Mouse (Mus musculus) 3T3-L1 (cell line): ENCODE results near the gene Pcnt.

Source experiments
- DNase-seq: peaks from one replicate; pipeline ENCODE4 v3.0.0-alpha.2; 2015; ENCODE audit warnings: low read depth, low spot score

Gene Pcnt

DNA sequence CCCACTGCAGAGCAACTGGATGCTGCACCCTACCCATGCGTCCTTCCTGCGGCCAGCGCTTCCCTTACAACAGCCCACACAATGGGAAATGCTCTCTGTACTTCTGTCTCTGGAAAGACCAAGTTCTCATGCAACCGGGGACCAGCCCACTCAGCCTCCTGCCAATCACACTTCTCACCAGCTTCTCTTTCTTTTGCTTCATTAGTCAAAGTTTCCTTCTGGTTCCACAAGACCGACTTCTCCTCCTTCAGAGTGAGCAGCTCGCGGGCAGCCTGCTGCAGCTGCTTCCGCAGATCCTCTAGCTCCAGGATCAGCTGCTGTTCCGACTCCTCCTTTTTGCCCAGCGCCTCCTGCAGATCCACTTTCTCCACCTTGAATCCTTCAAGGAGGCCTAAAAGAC, 34.1 kb downstream of the Pcnt start:
- DNase-seq, result no peak

- no peak for DNase-seq
These were observed 50.0 kb downstream of the Pcnt start for GRCm38 (mm10) chr10:76392596-76392995.

DNA sequence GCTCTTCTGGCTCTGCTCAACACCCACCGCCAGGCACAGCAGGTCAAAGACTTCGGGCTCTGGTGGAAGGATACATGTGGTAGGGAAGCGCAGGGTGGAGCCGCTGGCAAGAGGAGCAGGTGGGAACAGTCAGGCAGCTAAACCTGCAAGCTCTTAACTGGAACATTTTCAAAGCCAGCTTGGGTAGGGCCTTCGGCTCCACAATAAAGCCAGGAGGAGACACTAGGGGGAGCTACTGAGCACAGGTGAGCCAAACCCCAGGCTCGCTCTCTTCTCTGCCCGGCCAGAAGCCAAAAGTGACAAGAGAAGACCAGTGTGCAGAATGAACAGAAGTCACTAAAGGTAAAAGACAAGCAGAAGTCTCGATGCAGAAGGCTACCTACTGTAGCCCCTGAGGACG, 50.8 kb downstream of the Pcnt start:
- DNase-seq, result peak; percentile 22

DNA sequence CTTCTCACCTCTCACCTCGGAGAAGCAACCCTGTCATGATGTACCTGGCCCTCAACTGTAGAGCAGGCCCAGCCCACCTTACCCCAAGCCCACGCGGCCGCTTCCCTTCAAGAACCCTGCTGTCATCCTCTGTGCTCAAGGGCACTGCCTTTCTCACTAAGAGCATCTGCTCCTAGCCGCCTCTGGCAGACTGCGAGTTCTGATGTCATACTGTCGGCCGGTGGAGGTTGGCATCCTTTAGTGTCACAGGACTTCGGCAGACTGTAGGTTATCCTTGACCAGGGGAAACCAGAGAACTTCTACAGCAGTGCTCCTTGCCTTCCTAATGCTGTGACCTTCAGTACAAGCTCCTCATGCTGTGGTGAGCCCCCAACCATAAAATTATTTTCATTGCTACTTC, 51.4 kb downstream of the Pcnt start:
- no peak for DNase-seq

GRCm38 (mm10) chr10:76374981-76375380, 67.6 kb downstream of the Pcnt start:
- DNase-seq, result no peak

- no peak for DNase-seq
These were observed 70.8 kb downstream of the Pcnt start for GRCm38 (mm10) chr10:76371736-76372135.

GRCm38 (mm10) chr10:76368766-76369165, 73.8 kb downstream of the Pcnt start:
- DNase-seq, result no peak

GRCm38 (mm10) chr10:76363233-76363632, 79.4 kb downstream of the Pcnt start:
- no peak for DNase-seq

DNA sequence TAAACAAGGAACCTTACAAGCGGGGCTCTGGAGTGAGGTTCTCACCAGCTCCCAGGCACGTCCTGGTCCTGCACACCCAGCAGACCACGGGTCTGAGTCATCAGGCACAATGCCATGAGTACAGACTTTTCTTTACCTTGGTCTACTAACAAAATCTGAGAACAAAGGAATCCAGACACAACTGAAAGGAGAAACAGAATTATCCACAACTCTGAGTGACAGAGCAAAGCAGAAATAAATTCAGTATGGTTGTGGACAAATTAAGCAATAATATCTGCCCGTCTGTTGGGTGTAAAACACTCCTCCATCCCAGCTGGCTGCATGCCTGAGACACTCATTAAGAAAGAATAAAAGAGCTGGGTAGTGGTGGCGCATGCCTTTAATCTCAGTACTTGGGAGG, 84.1 kb downstream of the Pcnt start:
- peak; percentile 92 for DNase-seq

- DNase-seq, result peak; percentile 29
These were observed 85.2 kb downstream of the Pcnt start for GRCm38 (mm10) chr10:76357286-76357875.

DNA sequence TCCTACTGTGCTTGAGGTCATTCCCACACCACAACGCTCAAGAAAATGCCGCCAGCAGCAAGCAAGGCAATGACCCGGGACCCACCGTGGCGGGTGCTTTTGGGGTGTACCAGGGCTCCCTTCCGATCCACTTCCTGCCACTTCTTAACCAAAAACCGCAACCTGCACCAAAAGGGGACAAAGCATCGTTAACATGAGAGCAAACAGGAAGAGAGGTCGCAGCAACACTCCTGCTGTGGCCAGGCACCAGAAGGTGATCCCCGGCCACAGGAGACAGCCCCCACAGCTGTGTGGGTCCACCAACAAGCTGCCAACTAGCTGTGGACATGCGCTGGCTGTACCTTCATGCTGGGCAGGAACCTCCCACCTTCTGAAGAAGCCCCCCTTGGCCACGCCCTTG, 87.6 kb downstream of the Pcnt start:
- no peak for DNase-seq

GRCm38 (mm10) chr10:76353986-76354385, 88.6 kb downstream of the Pcnt start:
- no peak for DNase-seq

DNA sequence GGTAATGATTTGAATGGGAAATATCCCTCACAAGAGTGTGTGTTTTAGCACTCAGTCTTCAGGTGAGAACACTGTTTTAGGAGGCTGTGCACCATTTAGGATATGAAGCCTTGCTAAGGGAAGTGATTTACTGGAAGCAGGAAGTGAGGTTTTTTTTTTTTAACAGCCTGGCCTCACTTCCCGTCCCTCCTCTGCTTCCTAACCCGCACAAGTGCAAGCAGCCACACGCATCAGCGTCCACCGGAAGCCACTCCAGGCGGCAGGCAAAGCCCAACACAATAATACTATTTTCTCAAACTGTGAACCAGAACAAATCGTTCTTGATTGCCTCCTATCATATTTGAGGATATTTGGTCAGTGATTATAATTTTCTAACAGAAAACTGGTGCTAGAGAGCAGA, 90.6 kb downstream of the Pcnt start:
- DNase-seq, result no peak

DNA sequence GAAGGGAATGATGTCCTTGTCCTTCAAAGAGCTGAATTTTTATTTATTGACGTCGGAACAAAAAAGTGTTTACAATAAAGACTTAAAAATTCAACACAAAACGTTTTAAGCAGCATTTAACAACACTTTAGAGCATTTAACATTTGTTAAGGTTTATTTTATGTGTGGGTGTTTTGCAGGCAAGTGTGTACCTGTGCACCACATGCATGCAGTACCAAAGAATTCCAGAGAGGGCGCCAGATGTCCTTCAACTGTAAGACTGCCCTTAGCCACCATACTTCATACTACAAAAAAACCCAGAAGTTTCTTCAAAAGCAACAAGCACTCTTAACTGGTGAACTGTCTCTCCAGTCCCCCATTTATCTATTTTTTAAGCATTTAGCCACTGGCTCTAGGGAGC, 96.0 kb downstream of the Pcnt start:
- DNase-seq, result peak; percentile 80

GRCm38 (mm10) chr10:76346043-76346491, 96.5 kb downstream of the Pcnt start:
- DNase-seq, result peak; percentile 41

GRCm38 (mm10) chr10:76345540-76345902, 97.1 kb downstream of the Pcnt start:
- no peak for DNase-seq

GRCm38 (mm10) chr10:76344711-76345539, 97.7 kb downstream of the Pcnt start, which contains the start of gene Dip2a:
TSS of gene Dip2a (minus strand) at chr10:76345291.
- DNase-seq, result peak; percentile 79

DNA sequence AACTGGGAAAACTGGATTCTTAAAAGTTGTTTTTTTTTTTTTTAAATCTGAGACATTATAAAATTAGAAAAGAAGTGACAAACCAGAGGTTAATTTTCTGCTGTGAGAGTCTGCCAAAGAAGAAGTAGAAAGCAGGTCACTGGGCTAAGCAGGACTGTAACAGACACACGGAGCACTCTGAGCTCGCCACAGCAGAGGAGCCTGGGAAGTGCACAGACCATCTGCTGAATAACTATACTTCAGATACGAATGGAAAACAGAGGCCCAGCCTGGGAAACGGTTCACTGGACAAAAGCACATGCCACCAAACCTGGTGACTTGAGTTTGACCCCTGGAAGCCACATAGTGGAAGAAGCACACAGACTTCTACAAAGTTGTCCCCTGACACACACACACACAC, 108.2 kb downstream of the Pcnt start:
- no peak for DNase-seq

GRCm38 (mm10) chr10:76332040-76332439, 110.5 kb downstream of the Pcnt start:
- DNase-seq, result no peak

GRCm38 (mm10) chr10:76329093-76329492, 113.5 kb downstream of the Pcnt start:
- no peak for DNase-seq

DNA sequence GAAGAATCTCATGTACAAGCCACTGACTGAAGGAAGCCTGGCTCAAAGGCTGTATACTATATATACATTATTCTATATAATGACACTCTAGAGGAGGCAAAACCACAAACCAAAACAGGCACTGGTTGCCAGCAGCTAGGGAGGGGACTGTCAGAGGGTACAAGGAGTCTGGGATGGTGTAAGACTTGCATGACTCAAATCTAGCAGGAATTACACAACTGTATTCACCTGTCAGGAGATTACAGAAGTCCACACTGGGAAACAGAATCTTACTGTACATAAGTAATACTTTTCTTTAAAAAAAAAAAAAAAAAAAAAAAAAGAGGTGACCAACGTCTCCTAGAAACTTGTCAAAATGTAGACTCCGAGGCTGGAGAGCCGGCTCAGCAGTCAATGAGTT, 114.0 kb downstream of the Pcnt start:
- peak; percentile 14 for DNase-seq

GRCm38 (mm10) chr10:76326304-76327006, 116.1 kb downstream of the Pcnt start:
- peak; percentile 56 for DNase-seq

- DNase-seq, result no peak
These were observed 125.0 kb downstream of the Pcnt start for GRCm38 (mm10) chr10:76317623-76318022.
